Mouse (Mus musculus) G1E-ER4 (cell line): ENCODE measurements around the gene Tspoap1. TPM values are rescaled to one million over a fixed set of nuclear protein-coding genes. Genes with fewer than 3 reads are reported as not detected.

ENCODE experiments used
- GATA1 ChIP-seq: IDR thresholded peaks from one replicate; pipeline ENCODE4 v1.8.0; 2012; ENCODE audit warnings: low read length, inconsistent platforms
- polyA plus RNA-seq: library from polyadenylated mRNA; stranded (reverse); fragments of >175 nt; gene quantifications from 2 replicates; pipeline ENCODE4 v1.2.3, GENCODE M21; 2012

Gene Tspoap1
- polyA plus RNA-seq, 1 experiment = 4.4 TPM

- no peak for TF ChIP-seq GATA1
These were observed 8.0 kb upstream of the Tspoap1 start for GRCm38 (mm10) chr11:87752307-87752706.

- no peak for TF ChIP-seq GATA1
These were observed 7.1 kb upstream of the Tspoap1 start for GRCm38 (mm10) chr11:87753255-87753654.

- no peak for TF ChIP-seq GATA1
These were observed 6.3 kb upstream of the Tspoap1 start for GRCm38 (mm10) chr11:87753891-87754501.

GRCm38 (mm10) chr11:87754603-87755002 is 5.7 kb upstream of the Tspoap1 start:
- no peak for TF ChIP-seq GATA1

GRCm38 (mm10) chr11:87755360-87756017 is 4.9 kb upstream of the Tspoap1 start:
- no peak for TF ChIP-seq GATA1

GRCm38 (mm10) chr11:87756251-87756820 is 4.0 kb upstream of the Tspoap1 start:
- no peak for TF ChIP-seq GATA1

- no peak for TF ChIP-seq GATA1
These were observed 3.1 kb upstream of the Tspoap1 start for GRCm38 (mm10) chr11:87757001-87757954.

GRCm38 (mm10) chr11:87758161-87758911 is 2.0 kb upstream of the Tspoap1 start:
- TF ChIP-seq GATA1 = no peak

- TF ChIP-seq GATA1 = no peak
These were observed 1.3 kb upstream of the Tspoap1 start for GRCm38 (mm10) chr11:87758957-87759608.

- TF ChIP-seq GATA1 = no peak
These were observed 734 bp upstream of the Tspoap1 start for GRCm38 (mm10) chr11:87759609-87760005.

- TF ChIP-seq GATA1 = no peak
These were observed 910 bp downstream of the Tspoap1 start for GRCm38 (mm10) chr11:87761181-87761721.

GRCm38 (mm10) chr11:87761806-87762701 is 1.7 kb downstream of the Tspoap1 start:
- no peak for TF ChIP-seq GATA1

- no peak for TF ChIP-seq GATA1
These were observed 2.5 kb downstream of the Tspoap1 start for GRCm38 (mm10) chr11:87762702-87763385.
